Mouse (Mus musculus): ENCODE data around the gene Zfp865.
"Not testable (repeated sequence)": the region's sequence is repeated elsewhere in the genome, so short reads cannot be mapped to it uniquely, and the experiment has no call there.

The Zfp865 gene

DNA sequence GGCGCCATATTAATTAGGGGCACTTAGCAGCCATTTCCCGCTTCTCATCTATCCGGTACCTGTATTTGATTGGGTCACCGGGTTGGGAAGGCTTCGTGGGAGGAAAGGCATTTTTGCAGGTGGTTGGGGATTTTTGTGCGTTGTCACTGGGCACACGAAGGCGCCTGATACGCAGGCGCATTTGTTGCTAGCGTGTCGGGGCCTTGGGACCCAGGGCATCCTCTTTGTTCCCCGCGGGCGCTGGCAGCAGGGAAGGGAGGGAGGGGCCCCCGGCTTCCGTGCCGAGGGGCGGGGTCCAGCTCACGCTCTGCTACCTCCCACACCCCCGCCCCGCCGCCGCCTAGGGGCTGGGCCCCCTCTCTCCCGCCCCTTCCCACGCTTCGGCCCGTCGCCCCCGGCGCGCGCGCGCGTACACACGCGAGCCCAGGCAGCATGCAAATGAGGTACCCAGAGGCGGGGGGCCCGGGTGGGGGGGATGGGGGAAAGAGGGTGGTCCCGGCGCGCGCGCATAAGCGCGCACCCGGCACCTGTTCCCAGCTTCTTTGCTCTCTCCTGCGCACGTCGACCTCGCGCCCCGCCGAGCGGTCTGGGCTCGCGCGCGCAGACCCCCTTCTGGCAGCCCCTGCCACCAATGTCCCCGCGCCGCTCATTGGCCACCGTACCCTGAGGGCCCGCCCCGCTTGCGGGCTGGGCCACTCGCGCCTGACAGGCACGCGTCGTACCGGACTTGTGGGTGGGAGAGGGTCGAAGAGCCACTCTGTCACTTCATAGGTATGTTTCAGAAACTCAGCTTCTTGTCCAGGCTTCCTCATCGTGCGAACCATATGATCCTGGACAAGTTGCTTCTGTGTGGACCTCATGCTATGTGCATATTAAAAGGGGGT lies 4.8 kb upstream of the Zfp865 start, which contains the start of gene Gm44973:
Gene Gm44973, plus strand, starts transcription at position 379 of the 884 bp plus-strand sequence.
- peak; percentile 86 to 91 for DNase-seq (ENCODE audit: low spot score in 2 of 2)

DNA sequence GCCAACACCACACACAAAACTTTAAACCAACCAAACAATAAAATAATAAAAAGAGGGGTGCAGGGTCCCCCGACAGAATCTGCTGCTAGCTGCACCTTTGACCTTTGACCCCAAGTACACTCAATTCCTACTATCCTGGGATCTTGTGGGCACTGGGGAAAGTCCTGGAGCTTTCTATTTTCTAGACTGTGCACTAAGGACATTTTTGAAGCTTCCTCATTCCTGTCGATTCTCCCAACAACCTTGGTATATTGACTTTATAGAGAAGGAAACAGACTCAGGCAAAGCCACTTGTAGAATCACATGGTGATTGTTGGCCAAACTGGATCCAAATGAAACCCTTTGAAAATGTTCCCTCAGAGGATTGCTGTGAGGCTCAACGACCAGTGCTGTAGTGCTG lies 4.1 kb upstream of the Zfp865 start:
- no peak for DNase-seq (ENCODE audit: low spot score in 2 of 2)

GRCm38 (mm10) chr7:5016920-5017319 lies 3.3 kb upstream of the Zfp865 start:
- no peak for DNase-seq (ENCODE audit: low spot score in 2 of 2)

DNA sequence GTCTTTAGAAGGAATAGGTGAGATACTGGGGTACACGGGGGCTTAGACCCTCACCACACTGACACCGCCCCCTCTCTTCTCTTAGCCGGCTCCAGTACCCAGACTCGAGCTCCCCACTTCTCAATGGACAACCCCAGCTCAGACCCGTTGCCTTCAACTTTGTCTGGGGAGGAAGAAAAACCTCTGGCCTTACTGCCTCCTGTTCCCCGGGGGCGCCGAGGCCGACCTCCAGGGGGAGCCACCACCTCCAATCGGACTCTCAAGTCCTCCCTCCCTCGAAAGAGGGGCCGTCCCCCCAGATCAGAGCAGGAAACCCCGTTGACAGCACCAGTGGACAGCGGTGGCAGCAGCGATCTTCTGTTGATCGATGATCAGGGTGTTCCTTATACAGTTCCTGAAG lies 2.8 kb upstream of the Zfp865 start:
- no peak for DNase-seq (ENCODE audit: low spot score in 2 of 2)

GRCm38 (mm10) chr7:5017931-5018330 lies 2.2 kb upstream of the Zfp865 start:
- DNase-seq (ENCODE audit: low spot score in 2 of 2) = no peak

DNA sequence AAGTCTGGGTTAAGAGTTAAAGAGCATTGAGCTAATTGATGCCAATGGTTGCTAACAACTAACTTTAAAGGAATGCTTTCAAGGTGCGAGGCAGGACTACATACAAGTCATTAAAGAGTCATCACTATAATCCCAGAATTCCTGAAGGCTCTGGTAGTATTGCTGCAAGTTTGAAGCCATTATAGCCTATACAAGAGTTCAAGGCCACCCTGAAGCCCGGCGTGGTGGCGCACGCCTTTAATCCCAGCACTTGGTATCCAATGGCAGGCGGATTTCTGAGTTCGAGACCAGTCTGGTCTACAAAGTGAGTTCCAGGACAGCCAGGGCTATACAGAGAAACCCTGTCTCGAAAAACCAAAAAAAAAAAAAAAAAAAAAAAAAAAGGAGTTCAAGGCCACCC lies 600 bp upstream of the Zfp865 start:
- DNase-seq (ENCODE audit: low spot score in 2 of 2) = not testable (repeated sequence)

DNA sequence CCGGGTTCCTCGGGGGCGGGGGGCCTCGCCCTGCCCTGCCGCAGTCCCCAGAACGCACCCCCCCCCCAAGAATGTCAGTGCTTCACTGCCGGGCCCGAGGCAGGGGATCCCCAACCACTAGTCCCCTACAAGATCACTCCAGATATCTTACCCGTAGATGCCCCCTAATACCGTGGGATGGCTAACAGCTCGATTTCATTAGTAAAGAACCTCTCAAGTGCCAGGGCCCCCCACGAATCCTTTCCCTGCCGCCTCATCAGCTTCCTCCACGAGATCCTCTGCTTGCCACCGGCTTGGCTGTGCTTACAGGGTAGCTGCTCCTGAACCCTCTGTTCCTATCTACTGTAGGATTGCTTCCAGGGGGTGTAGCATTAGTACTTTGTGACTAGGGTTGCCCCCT lies 509 bp downstream of the Zfp865 start:
- DNase-seq (ENCODE audit: low spot score in 2 of 2) = no peak

DNA sequence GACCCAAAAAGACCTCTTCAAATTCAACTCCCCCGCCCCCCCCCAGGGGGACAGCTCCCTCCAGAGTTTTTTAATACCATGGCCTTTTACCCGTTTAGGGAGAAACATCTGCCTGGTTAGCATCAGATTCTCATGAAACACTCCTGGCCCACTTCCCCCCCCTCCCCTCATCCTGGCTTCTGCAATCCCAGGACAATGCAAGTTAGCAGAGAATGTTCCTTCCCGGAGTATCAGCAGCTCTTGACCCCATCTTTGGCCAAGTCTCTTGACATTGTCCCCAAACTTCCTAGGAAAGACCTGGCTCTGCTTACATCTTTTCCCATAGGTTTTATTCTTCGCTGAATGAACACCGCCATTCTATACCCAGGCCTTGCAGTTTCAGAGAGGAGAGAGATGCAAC lies 1.0 kb downstream of the Zfp865 start:
- no peak for DNase-seq (ENCODE audit: low spot score in 2 of 2)

- DNase-seq (ENCODE audit: low spot score in 2 of 2) = no peak
These were observed 9.4 kb downstream of the Zfp865 start for GRCm38 (mm10) chr7:5029543-5029942.

- no peak for DNase-seq (ENCODE audit: low spot score in 2 of 2)
These were observed 9.8 kb downstream of the Zfp865 start for GRCm38 (mm10) chr7:5029946-5030345.

DNA sequence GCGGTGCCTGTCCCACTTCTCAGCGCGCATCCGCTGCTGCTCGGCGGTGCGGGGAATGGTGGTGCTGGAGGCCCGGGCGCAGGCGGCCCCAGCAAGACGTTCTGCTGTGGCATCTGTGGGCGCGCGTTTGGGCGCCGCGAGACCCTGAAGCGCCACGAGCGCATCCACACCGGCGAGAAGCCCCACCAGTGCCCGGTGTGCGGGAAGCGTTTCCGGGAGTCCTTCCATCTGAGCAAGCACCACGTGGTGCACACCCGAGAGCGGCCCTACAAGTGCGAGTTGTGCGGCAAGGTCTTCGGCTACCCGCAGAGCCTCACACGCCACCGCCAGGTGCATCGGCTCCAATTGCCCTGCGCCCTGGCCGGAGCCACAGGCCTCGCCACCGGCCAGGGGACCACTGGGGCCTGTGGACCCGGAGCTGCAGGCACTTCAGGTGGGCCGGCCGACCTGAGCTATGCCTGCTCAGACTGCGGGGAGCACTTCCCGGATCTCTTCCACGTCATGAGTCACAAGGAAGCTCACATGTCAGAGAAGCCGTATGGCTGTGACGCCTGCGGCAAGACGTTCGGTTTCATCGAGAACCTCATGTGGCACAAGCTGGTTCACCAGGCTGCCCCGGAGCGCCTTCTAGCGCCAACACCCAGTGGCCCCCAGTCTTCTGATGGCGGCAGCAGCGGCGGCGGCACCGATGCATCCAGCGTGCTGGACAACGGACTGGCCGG lies 10.5 kb downstream of the Zfp865 start:
- no peak for DNase-seq (ENCODE audit: low spot score in 2 of 2)

DNA sequence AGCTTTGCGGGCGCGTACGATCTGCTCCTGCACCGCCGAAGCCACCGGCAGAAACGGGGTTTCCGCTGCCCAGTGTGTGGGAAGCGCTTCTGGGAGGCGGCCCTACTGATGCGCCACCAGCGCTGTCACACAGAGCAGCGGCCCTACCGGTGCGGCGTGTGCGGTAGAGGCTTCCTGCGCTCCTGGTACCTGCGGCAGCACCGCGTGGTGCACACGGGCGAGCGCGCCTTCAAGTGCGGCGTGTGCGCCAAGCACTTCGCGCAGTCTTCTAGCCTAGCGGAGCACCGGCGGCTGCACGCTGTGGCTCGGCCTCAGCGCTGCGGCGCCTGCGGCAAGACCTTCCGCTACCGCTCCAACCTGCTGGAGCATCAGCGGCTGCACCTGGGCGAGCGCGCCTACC lies 11.3 kb downstream of the Zfp865 start:
- DNase-seq (ENCODE audit: low spot score in 2 of 2) = no peak

GRCm38 (mm10) chr7:5033818-5034217 lies 13.6 kb downstream of the Zfp865 start, which contains the start of gene 4632433K11Rik:
TSS of gene 4632433K11Rik (plus strand) at chr7:5034118.
- DNase-seq (ENCODE audit: low spot score in 2 of 2) = no peak

- DNase-seq (ENCODE audit: low spot score in 2 of 2) = no peak
These were observed 15.5 kb downstream of the Zfp865 start for GRCm38 (mm10) chr7:5035628-5036027.

DNA sequence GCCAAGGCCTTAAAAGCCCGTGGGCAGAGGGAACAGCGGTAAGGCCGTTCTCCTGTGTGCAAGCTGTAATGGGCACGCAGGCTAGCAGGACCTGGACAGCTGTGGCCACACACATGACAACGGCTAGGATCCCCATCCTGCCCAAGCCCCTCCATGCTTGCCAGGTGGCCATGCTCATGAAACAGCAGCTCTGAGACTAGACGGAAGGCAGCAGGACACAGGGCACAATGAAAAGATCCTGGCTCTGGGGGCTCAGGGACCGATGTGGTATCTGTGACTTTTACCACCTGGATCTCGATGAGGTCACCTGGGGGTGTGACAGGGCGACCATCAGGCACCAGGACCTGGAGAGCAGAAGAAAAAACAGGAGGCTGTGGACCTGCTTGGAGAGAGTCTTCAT lies 16.0 kb downstream of the Zfp865 start:
- no peak for DNase-seq (ENCODE audit: low spot score in 2 of 2)

DNA sequence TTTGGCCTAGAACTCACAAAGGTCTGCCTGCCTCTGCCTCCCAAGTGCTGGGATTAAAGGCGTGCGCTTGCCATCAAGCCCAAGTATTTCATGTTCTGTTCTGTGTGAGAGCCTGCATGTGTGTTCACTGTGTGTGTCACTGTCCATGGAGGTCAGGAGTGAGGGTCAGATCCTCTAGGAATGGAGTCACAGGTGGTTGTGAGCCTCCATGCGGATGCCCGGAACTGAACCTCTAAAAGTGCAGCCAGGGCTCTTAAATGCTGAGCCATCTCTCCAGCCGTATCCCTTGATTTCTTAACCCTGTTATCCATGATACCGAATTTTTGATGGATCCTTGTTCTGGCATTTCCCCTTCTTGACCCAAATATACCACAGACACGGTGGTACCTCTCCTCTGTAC lies 16.9 kb downstream of the Zfp865 start:
- no peak for DNase-seq (ENCODE audit: low spot score in 2 of 2)

DNA sequence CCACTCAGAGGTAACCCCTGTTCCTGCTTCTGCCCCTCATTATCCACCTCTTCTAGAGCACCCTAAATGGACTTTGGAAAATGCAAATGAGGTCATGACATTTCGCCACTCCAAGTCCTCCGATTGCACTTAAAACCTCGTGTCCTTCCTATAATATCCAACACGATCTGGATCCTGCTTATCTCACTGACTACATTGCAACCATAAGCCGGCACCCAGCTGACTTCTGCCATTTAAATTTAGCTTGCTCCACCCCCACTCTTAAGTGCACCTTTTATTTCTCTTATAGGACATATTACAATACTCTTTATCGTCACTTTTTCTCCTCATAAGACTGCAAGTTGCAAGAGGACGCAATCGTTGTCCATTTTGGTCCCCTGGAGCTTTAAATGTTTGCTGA lies 17.3 kb downstream of the Zfp865 start:
- no peak for DNase-seq (ENCODE audit: low spot score in 2 of 2)

DNA sequence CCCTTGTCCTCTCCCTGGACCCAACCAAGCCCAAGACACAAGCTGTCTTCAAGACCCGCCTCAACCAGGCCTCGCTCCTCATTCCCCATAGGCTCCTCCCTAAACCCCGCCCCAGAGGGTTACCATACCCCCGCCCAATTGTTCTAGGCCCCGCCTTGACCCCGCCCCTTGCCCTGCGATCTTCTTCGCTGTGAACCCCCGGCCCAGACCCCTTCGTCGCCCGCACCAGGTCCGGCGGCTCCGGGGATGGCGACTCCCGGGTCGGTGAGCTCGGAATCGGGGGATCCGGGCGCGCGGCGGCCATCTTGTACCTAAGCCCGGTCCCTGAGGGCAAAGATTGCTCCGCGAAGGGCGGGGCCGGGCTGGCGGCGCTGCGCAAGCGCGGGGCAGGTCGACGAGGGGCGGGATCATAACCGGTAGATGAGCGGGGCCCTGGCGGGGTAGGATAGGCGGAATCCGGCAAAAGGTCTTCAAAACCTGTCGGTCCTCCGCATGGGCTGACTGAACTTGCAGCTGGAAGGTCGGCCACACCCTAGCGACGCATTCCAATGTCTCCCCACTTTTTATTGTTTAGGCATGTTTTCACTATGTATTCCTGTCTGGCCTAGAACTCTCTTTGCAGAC lies 18.0 kb downstream of the Zfp865 start, which contains the start of gene Zfp784:
Gene Zfp784, minus strand, starts transcription at position 338 of the 624 bp plus-strand sequence.
- DNase-seq (ENCODE audit: low spot score in 2 of 2) = peak; percentile 87 to 90

GRCm38 (mm10) chr7:5038940-5039339 lies 18.8 kb downstream of the Zfp865 start:
- no peak for DNase-seq (ENCODE audit: low spot score in 2 of 2)

DNA sequence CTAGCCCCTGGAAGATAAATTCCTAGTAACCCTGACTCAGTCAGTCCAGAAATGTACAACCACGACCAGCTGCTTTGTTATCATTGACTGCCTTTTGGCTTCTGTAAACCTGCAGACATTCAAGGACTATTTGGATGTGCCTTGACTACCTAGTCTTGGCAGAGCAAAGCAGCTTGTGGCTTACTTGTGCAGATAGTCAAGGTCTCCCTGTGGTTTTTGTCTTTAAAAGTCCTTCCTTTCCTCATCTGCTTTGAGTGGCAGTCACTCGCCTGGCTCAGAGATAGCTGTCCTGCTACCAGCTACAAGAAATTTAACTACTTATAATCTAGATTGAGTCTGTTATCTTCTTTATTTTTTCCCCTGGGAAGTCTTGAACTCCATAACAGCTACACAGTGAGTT lies 24.8 kb downstream of the Zfp865 start:
- DNase-seq (ENCODE audit: low spot score in 2 of 2) = no peak

DNA sequence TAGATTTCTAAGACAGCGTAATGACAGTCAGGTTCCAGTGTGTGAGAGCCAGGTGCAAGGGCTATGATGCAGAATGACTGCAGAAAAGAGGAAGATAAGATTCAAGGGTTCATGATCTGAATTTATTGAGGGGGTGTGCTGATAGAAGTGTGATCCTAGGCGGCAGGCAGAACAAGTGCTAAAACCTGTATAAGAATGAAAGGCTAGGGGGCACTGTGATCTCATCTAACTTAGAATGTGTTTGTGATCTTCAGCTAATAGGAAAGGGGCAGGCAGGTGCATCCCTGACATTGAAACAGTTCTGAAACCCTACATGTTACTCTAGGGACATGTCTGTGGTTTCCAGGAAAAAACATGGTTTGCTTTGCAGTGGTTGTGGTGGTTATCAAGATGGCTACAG lies 25.9 kb downstream of the Zfp865 start:
- no peak for DNase-seq (ENCODE audit: low spot score in 2 of 2)

DNA sequence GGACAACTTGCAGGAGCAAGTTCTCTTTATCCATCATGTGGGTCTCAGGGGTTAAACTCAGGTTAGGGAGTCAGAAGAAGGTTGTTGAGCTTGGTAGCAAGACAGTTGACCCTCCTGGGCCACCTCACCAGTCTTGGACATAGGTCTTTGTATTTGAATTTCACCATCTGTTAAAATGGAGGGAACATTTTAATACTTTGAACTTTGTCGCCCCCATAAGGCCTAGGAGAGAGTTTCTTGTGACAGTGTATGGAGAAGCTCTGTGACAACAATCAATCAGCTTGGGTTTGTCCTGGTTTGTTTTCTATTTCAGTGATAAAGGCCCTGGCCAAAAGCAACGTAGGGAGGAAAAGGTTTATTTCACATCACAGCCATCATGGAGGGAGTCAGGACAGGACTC lies 27.1 kb downstream of the Zfp865 start:
- no peak for DNase-seq (ENCODE audit: low spot score in 2 of 2)

Measured in frontal cortex, postnatal 14 days (tissue).